Mouse (Mus musculus) embryo, embryonic 9.5 days (tissue): ENCODE measurements around the gene Cep78.

Experiments used
- DNase-seq: peaks from one replicate; pipeline ENCODE4 v3.0.0-alpha.2; 2017; ENCODE audit errors: extremely low spot score

The Cep78 gene

DNA sequence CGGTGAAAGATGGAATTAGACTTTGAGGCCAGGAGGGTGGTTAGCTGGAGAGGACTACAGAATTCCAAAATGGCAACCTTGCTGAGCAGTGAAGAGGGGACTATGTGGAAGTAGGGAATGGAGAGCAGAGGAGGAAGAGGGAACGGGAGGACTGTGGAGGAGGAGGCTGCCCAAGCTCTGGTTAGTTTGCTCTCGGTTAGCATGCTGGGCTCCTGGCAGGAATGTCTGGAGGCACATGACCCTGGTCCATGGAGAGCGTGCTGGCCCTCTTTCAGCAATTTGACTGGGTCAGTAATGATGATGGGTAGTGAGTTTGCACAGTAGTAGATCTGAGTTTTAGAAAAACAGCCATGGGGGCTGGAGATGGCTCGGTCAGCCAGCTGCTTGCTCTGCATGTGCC, 76.8 kb downstream of the Cep78 start:
- no peak for DNase-seq
